16 mouse cellular contexts compared by ENCODE assay signal in the genomic region with DNA sequence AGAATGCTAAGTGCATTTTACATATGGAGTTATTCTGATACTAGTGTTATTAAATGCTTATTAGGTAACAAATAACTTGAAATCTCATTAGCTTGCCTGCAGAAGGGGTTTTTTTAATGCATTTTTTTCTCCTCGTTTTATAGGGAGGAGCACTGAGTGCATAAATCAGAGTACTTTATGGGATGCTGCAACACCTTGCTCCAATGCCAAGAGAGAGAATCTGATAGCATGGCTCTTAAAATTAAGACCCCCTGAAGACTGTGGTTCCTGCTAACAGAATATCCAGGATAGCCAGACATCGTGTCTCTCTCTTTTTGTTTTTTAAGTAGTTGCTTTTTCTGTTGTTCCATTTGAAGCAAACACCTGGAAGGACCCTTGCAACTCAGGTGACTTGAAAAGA.
"Had no signal": no experiment of that assay in that cellular context is flagged by ENCODE, and none has a peak within 500 bp of the region (broad histone marks: within the 10 kb centered on the region; RNA-seq: fewer than 3 reads in every experiment).

No protein-coding gene starts in this region.

- H3K27me3 ChIP-seq: neural tube, embryonic 13.5 days; neural tube, embryonic 15.5 days; stomach, embryonic 15.5 days had no signal

- H3K4me2 ChIP-seq: neural tube, embryonic 13.5 days; neural tube, embryonic 15.5 days; stomach, embryonic 15.5 days had no signal

- H3K9me3 ChIP-seq: neural tube, embryonic 13.5 days; neural tube, embryonic 15.5 days; stomach, embryonic 15.5 days had no signal

- H3K27ac ChIP-seq: neural tube, embryonic 13.5 days; neural tube, embryonic 15.5 days; stomach, embryonic 15.5 days; stomach, postnatal 0 days had no signal

- H3K9ac ChIP-seq: neural tube, embryonic 13.5 days; neural tube, embryonic 15.5 days; stomach, embryonic 15.5 days had no signal

- H3K36me3 ChIP-seq: neural tube, embryonic 13.5 days; neural tube, embryonic 15.5 days; stomach, embryonic 15.5 days had no signal

- H3K4me3 ChIP-seq: neural tube, embryonic 13.5 days; neural tube, embryonic 15.5 days; stomach, embryonic 15.5 days had no signal

- DNase-seq: retina, postnatal 1 day; right cerebral cortex, adult 18-20 months; right cerebral cortex, postnatal 14 days; right cerebral cortex, postnatal 25 days; right cerebral cortex, postnatal 4 days; spleen, adult 18-20 months; thymus, adult 18-20 months; thymus, adult 2 months; thymus, postnatal 14 days; thymus, postnatal 25 days; thymus, postnatal 36 days; thymus, postnatal 4 days had no signal
